Mouse (Mus musculus) MEL (cell line): ENCODE measurements around the gene Miga2. TPM values are rescaled to one million over a fixed set of nuclear protein-coding genes. Genes with fewer than 3 reads are reported as not detected.

Source experiments
- DNase-seq: peaks from one replicate; pipeline ENCODE4 v3.0.0; 2011; ENCODE audit warnings: low read depth, low spot score
- H3K27ac ChIP-seq: 2 replicates; pipeline ENCODE4 v1.5.1; 2012; ENCODE audit warnings: low read depth, mild to moderate bottlenecking, control low read depth, low read length, moderate library complexity; ENCODE audit not compliant: control insufficient read depth
- H3K27me3 ChIP-seq, 2 experiments: fragments of 150-350 bp in 1 of 2; sonication (generic) in 1 of 2; 2 replicates each; pipeline ENCODE4 v1.6.1; 2012; ENCODE audit warnings: low read length in 2 of 2, mild to moderate bottlenecking in 2 of 2, improper control_type of control experiment in 1 of 2, moderate library complexity in 1 of 2; ENCODE audit not compliant: insufficient read depth in 2 of 2, control insufficient read depth in 1 of 2
- H3K36me3 ChIP-seq, 2 experiments: 2 replicates each; pipeline ENCODE4 v1.6.1; 2012 to 2014; ENCODE audit warnings: low read length in 2 of 2, improper control_type of control experiment in 1 of 2, inconsistent platforms in 1 of 2, mild to moderate bottlenecking in 1 of 2; ENCODE audit not compliant: insufficient read depth in 2 of 2, control insufficient read depth in 1 of 2
- H3K4me1 ChIP-seq, 2 experiments: fragments of 150-350 bp in 1 of 2; sonication (generic) in 1 of 2; 2 replicates each; pipeline ENCODE4 v1.6.1; 2012; ENCODE audit warnings: low read length in 2 of 2, improper control_type of control experiment in 1 of 2, mild to moderate bottlenecking in 1 of 2; ENCODE audit not compliant: insufficient read depth in 2 of 2, control insufficient read depth in 1 of 2
- H3K4me3 ChIP-seq, 2 experiments: fragments of 150-350 bp in 1 of 2; sonication (generic) in 1 of 2; 2 replicates each; pipeline ENCODE4 v1.5.1; 2012; ENCODE audit warnings: low read depth in 2 of 2, low read length in 2 of 2, mild to moderate bottlenecking in 2 of 2, moderate library complexity in 2 of 2, control low read depth in 1 of 2, improper control_type of control experiment in 1 of 2; ENCODE audit not compliant: control insufficient read depth in 1 of 2, insufficient read depth in 1 of 2
- H3K79me2 ChIP-seq: 2 replicates; pipeline ENCODE4 v1.6.1; 2012; ENCODE audit warnings: mild to moderate bottlenecking, low read length, moderate library complexity; ENCODE audit not compliant: control insufficient read depth, poor library complexity, insufficient read depth
- H3K9ac ChIP-seq: 2 replicates; pipeline ENCODE4 v1.6.1; 2012; ENCODE audit warnings: low read depth, mild to moderate bottlenecking, control low read depth, low read length, moderate library complexity; ENCODE audit not compliant: control insufficient read depth, poor library complexity, severe bottlenecking
- H3K9me3 ChIP-seq: fragments of 150-350 bp; sonication (generic); replicated peaks from 2 replicates; pipeline ENCODE4 v1.6.1; 2012; ENCODE audit warnings: mild to moderate bottlenecking, low read length, improper control_type of control experiment, moderate library complexity; ENCODE audit not compliant: insufficient read depth
- BHLHE40 ChIP-seq: IDR thresholded peaks from 2 replicates; pipeline ENCODE4 v1.6.1; 2012; ENCODE audit warnings: low read depth, mild to moderate bottlenecking, inconsistent platforms, low read length, improper control_type of control experiment, borderline replicate concordance
- CHD1 ChIP-seq: IDR thresholded peaks from 2 replicates; pipeline ENCODE4 v1.6.1; 2012; ENCODE audit warnings: low read depth, mild to moderate bottlenecking, inconsistent platforms, low read length, improper control_type of control experiment
- E2F4 ChIP-seq: IDR thresholded peaks from 2 replicates; pipeline ENCODE4 v1.6.1; 2011; ENCODE audit warnings: low read depth, low read length, improper control_type of control experiment, borderline replicate concordance
- ETS1 ChIP-seq: IDR thresholded peaks from 2 replicates; pipeline ENCODE4 v1.6.1; 2012; ENCODE audit warnings: low read depth, mild to moderate bottlenecking, inconsistent platforms, low read length, improper control_type of control experiment, moderate library complexity
- GATA1 ChIP-seq: IDR thresholded peaks from 2 replicates; pipeline ENCODE4 v1.6.1; 2011; ENCODE audit warnings: low read depth, low read length, improper control_type of control experiment
- HCFC1 ChIP-seq: IDR thresholded peaks from 2 replicates; pipeline ENCODE4 v1.6.1; 2012; ENCODE audit warnings: low read depth, mild to moderate bottlenecking, inconsistent platforms, low read length, improper control_type of control experiment, moderate library complexity
- JUND ChIP-seq: IDR thresholded peaks from 2 replicates; pipeline ENCODE4 v1.6.1; 2011; ENCODE audit warnings: low read depth, mild to moderate bottlenecking, improper control_type of control experiment, low read length
- KAT2A ChIP-seq: conservative IDR thresholded peaks from 2 replicates; pipeline ENCODE4 v1.6.1; 2012; ENCODE audit warnings: low read depth, low read length, improper control_type of control experiment, inconsistent platforms
- MEF2A ChIP-seq: IDR thresholded peaks from 2 replicates; pipeline ENCODE4 v1.6.1; 2014; ENCODE audit warnings: low read depth, mild to moderate bottlenecking, inconsistent platforms, low read length, improper control_type of control experiment; ENCODE audit not compliant: poor library complexity, insufficient replicate concordance, severe bottlenecking; ENCODE audit errors: extremely low read depth
- MYB ChIP-seq: IDR thresholded peaks from 2 replicates; pipeline ENCODE4 v1.6.1; 2011; ENCODE audit warnings: mild to moderate bottlenecking, low read depth, low read length, improper control_type of control experiment
- NELFE ChIP-seq: IDR thresholded peaks from 2 replicates; pipeline ENCODE4 v1.6.1; 2011; ENCODE audit warnings: low read depth, low read length, improper control_type of control experiment
- POLR2A ChIP-seq, 2 experiments: IDR thresholded peaks; 2 replicates each; pipeline ENCODE4 v1.6.1; 2011 to 2012; ENCODE audit warnings: low read length in 2 of 2, mild to moderate bottlenecking in 2 of 2, control low read depth in 1 of 2, improper control_type of control experiment in 1 of 2, low read depth in 1 of 2, moderate library complexity in 1 of 2; ENCODE audit not compliant: control insufficient read depth in 1 of 2, insufficient read depth in 1 of 2, poor library complexity in 1 of 2
- POLR2AphosphoS2 ChIP-seq: IDR thresholded peaks from 2 replicates; pipeline ENCODE4 v1.6.1; 2011; ENCODE audit warnings: low read length, improper control_type of control experiment
- POLR2AphosphoS5 ChIP-seq: IDR thresholded peaks from 2 replicates; pipeline ENCODE4 v1.6.1; 2012; ENCODE audit warnings: low read depth, borderline replicate concordance, mild to moderate bottlenecking, inconsistent platforms, low read length, moderate library complexity, mixed read lengths
- RAD21 ChIP-seq: IDR thresholded peaks from 2 replicates; pipeline ENCODE4 v1.6.1; 2011; ENCODE audit warnings: mild to moderate bottlenecking, low read depth, low read length, improper control_type of control experiment
- SIN3A ChIP-seq: IDR thresholded peaks from 2 replicates; pipeline ENCODE4 v1.6.1; 2012; ENCODE audit warnings: low read length, improper control_type of control experiment, inconsistent platforms
- SMC3 ChIP-seq: IDR thresholded peaks from 2 replicates; pipeline ENCODE4 v1.6.1; 2011; ENCODE audit warnings: low read depth, low read length, improper control_type of control experiment
- TAL1 ChIP-seq: IDR thresholded peaks from 2 replicates; pipeline ENCODE4 v1.6.1; 2012; ENCODE audit warnings: mild to moderate bottlenecking, inconsistent platforms, low read length, moderate library complexity, mixed read lengths
- TBP ChIP-seq: IDR thresholded peaks from 2 replicates; pipeline ENCODE4 v1.8.0; 2011; ENCODE audit warnings: low read depth, low read length, improper control_type of control experiment
- TCF12 ChIP-seq: IDR thresholded peaks from 2 replicates; pipeline ENCODE4 v1.6.1; 2014; ENCODE audit warnings: low read depth, mild to moderate bottlenecking, inconsistent platforms, low read length, improper control_type of control experiment, moderate library complexity
- USF1 ChIP-seq: IDR thresholded peaks from 2 replicates; pipeline ENCODE4 v1.6.1; 2014; ENCODE audit warnings: low read depth, mild to moderate bottlenecking, inconsistent platforms, low read length, improper control_type of control experiment, moderate library complexity
- USF2 ChIP-seq, 2 experiments: IDR thresholded peaks; 2 replicates each; pipeline ENCODE4 v1.6.1; 2011 to 2012; ENCODE audit warnings: improper control_type of control experiment in 2 of 2, low read length in 2 of 2, borderline replicate concordance in 1 of 2, inconsistent platforms in 1 of 2, low read depth in 1 of 2, mild to moderate bottlenecking in 1 of 2; ENCODE audit not compliant: insufficient read depth in 1 of 2
- ZC3H11A ChIP-seq: IDR thresholded peaks from 2 replicates; pipeline ENCODE4 v1.6.1; 2012; ENCODE audit warnings: low read depth, mild to moderate bottlenecking, inconsistent platforms, low read length, improper control_type of control experiment
- ZKSCAN1 ChIP-seq: IDR thresholded peaks from 2 replicates; pipeline ENCODE4 v1.6.1; 2012; ENCODE audit warnings: low read depth, mild to moderate bottlenecking, inconsistent platforms, low read length, improper control_type of control experiment, moderate library complexity
- polyA plus RNA-seq, 2 experiments: library from polyadenylated mRNA; stranded (reverse) in 1 of 2; unstranded in 1 of 2; fragments of >175 nt in 1 of 2; fragments of >200 nt in 1 of 2; gene quantifications; 2 replicates each; pipeline versions ENCODE4 v1.2.1 to v1.2.4; 2012; ENCODE audit warnings: low replicate concordance in 2 of 2, low read depth in 1 of 2; ENCODE audit not compliant: insufficient read length in 2 of 2, insufficient read depth in 1 of 2, missing spikeins in 1 of 2
- total RNA-seq: library from RNA; depleted of rRNA; stranded (reverse); fragments of 300-350 nt; gene quantifications from 2 replicates; pipeline ENCODE4 v1.2.3, GENCODE M21; 2012

Gene Miga2
- total and polyA plus RNA-seq, 3 experiments: 20.3 to 25.8 TPM; not detected in 1

DNA sequence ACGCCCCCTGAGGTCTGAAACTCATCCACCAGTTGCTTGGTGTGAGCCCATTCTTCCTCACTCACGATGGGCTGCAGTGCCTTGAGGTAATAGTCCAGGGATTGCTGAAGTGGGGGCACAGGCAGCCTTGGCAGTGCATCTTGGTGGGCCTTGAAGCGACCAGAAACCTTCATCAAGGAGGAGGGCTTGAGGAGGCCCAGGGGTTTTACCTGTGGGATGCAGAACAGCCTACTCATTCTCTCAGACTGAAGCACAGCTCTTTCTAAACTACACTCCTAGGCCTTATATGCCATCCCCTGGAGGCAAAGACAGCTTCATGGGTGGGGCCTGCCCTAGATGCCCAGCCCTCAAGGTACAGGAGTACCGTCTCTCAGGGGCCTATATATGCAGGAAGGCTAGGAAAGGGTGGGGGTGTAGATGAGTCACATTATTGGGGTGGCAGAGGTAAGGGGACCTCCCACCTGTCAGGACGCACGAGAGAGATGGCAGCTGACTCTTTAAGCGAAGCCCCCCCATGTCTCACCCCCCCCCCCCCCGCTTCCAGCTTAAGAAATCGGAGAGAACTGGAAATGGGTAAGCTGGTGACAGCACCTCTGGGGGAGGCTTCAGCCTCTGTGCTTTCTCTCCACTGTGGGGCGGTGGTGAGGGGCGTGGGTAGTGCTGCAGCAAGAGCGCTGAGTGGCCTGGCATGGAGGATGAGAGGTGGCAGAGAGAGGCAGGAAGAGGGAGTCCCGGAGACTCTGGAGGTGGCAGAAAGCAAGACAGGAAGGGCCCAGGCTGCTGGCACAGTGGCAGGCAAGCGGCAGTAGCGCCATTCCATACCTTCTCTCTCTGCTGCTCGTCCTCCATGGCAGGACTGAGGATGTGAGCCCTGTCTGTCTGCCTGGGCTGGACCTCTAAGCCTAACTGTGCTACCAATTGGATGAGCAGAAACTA is 49.3 kb downstream of the Miga2 start:
- Histone ChIP-seq H3K36me3 (peaks cover 0 to 10% of the 10 kb centered on the region in 2 experiments; a peak in 3 of 4 replicates), H3K4me3 (no peak overlapping the region), H3K79me2 (peaks cover 32% of the 10 kb centered on the region), H3K9ac (no peak overlapping the region), H3K27me3 (no peaks in the 10 kb centered on the region), H3K4me1 (peaks cover 12 to 20% of the 10 kb centered on the region in 2 experiments; a peak in 3 of 4 replicates), H3K9me3 (no peaks in the 10 kb centered on the region), H3K27ac (no peak overlapping the region)
- TF ChIP-seq TAL1 (no peak), TCF12 (no peak), USF2 (IDR thresholded peaks at IDR 0.05; ENCODE audit: borderline replicate concordance in 1 of 2, insufficient read depth in 1 of 2, low read depth in 1 of 2, low read length in 2 of 2) (no peak), POLR2A (IDR thresholded peaks at IDR 0.05; ENCODE audit: control insufficient read depth in 1 of 2, insufficient read depth in 1 of 2, low read depth in 1 of 2, low read length in 2 of 2, poor library complexity in 1 of 2) (no peak), CHD1 (no peak), SMC3 (no peak), NELFE (no peak), POLR2AphosphoS2 (no peak), POLR2AphosphoS5 (no peak), ZKSCAN1 (no peak), SIN3A (no peak), BHLHE40 (no peak), ZC3H11A (no peak), HCFC1 (no peak), JUND (no peak), USF1 (no peak), TBP (no peak), RAD21 (no peak)
- no peak for DNase-seq

DNA sequence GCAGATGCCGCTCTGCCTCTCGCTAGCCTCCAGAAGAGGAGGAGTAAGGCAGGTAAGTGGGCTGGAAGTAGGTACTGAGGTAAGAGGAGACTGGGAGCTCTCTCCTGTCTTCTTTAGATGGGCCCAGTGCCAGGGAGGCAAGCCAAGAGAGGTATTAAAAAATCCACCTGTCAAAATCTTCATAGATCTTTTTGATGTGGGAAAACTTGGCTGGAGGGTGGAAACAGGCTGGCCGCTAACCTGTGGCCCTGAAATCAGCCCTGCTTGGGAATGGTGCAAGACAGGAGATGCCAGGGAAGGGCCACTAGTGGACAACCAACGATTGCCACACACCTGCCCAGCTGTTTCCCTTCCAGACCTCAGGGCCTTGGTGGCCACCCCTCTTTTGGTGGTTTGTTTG is 50.1 kb downstream of the Miga2 start:
- peaks cover 0 to 16% of the 10 kb centered on the region in 2 experiments; a peak in 3 of 4 replicates for H3K36me3 ChIP-seq
- no peaks in the 10 kb centered on the region for H3K9me3 ChIP-seq
- no peak overlapping the region for H3K27ac ChIP-seq
- TF ChIP-seq ZC3H11A (no peak), MYB (no peak), USF1 (no peak), MEF2A (no peak), KAT2A (no peak), ETS1 (no peak), GATA1 (no peak), E2F4 (no peak)
- TF ChIP-seq, all 39 proteins: peak for 0
- no peak overlapping the region; the same call in 1 of the 2 replicates for H3K9ac ChIP-seq
- no peak for DNase-seq
- no peak overlapping the region for H3K4me3 ChIP-seq
- peaks cover 12 to 26% of the 10 kb centered on the region in 2 experiments; a peak in 3 of 4 replicates for H3K4me1 ChIP-seq
- no peaks in the 10 kb centered on the region for H3K27me3 ChIP-seq
- peaks cover 40% of the 10 kb centered on the region for H3K79me2 ChIP-seq
